Mouse (Mus musculus) myocyte (in vitro differentiated cells): ENCODE measurements at regions not wholly inside any gene's neighbourhood (a gene's known extent, or its start where the extent isn't known, plus 50 kb on each side); places are given as distances from the start of the nearest gene placed in this dataset.

Experiments
- H3K27me3 ChIP-seq: one replicate; pipeline ENCODE4 v1.6.1; 2011; ENCODE audit not compliant: control insufficient read depth, insufficient read depth, insufficient read length
- H3K36me3 ChIP-seq: one replicate; pipeline ENCODE4 v1.6.1; 2011; ENCODE audit not compliant: control insufficient read depth, insufficient read depth
- H3K4me2 ChIP-seq: one replicate; pipeline ENCODE4 v1.6.1; 2011; ENCODE audit warnings: low read depth, control low read depth
- H3K4me3 ChIP-seq: one replicate; pipeline ENCODE4 v1.5.1; 2011; ENCODE audit warnings: mild to moderate bottlenecking, control low read depth, moderate library complexity
- H3K79me2 ChIP-seq: one replicate; pipeline ENCODE4 v1.6.1; 2011; ENCODE audit not compliant: control insufficient read depth, insufficient read depth
- H3ac ChIP-seq: one replicate; pipeline ENCODE4 v1.6.1; 2011; ENCODE audit not compliant: control insufficient read depth, insufficient read length
- CEBPB ChIP-seq: IDR thresholded peaks from 2 replicates; pipeline ENCODE4 v1.6.1; 2011; ENCODE audit warnings: mild to moderate bottlenecking, moderate library complexity; ENCODE audit not compliant: poor library complexity, insufficient read depth, severe bottlenecking
- E2F4 ChIP-seq: IDR thresholded peaks from one replicate; pipeline ENCODE4 v1.6.1; 2011; ENCODE audit warnings: mild to moderate bottlenecking, control low read depth, moderate library complexity; ENCODE audit not compliant: insufficient read depth
- MAX ChIP-seq: IDR thresholded peaks from one replicate; pipeline ENCODE4 v1.6.1; 2011; ENCODE audit warnings: low read depth, mild to moderate bottlenecking, control low read depth
- MYOD1 ChIP-seq, 3 experiments: IDR thresholded peaks; one replicate each; pipeline ENCODE4 v1.6.1; 2011; ENCODE audit warnings: control low read depth in 2 of 3, low read depth in 2 of 3, mild to moderate bottlenecking in 2 of 3, moderate library complexity in 1 of 3; ENCODE audit not compliant: insufficient read length in 2 of 3, control insufficient read depth in 1 of 3
- MYOG ChIP-seq, 3 experiments: IDR thresholded peaks; one replicate each; pipeline ENCODE4 v1.6.1; 2011; ENCODE audit warnings: control low read depth in 2 of 3, low read depth in 2 of 3, mild to moderate bottlenecking in 2 of 3; ENCODE audit not compliant: insufficient read length in 2 of 3, control insufficient read depth in 1 of 3, insufficient read depth in 1 of 3
- POLR2A ChIP-seq: IDR thresholded peaks from one replicate; pipeline ENCODE4 v1.6.1; 2011; ENCODE audit warnings: low read depth, mild to moderate bottlenecking, control low read depth, moderate library complexity; ENCODE audit not compliant: insufficient read length
- POLR2AphosphoS2 ChIP-seq: IDR thresholded peaks from one replicate; pipeline ENCODE4 v1.6.1; 2011; ENCODE audit warnings: low read depth, control low read depth; ENCODE audit not compliant: insufficient read length
- REST ChIP-seq: IDR thresholded peaks from one replicate; pipeline ENCODE4 v1.6.1; 2011; ENCODE audit warnings: mild to moderate bottlenecking, control low read depth, moderate library complexity; ENCODE audit not compliant: insufficient read depth, insufficient read length
- SRF ChIP-seq: IDR thresholded peaks from one replicate; pipeline ENCODE4 v1.6.1; 2011; ENCODE audit warnings: low read depth; ENCODE audit not compliant: control insufficient read depth, insufficient read length
- TCF12 ChIP-seq: IDR thresholded peaks from one replicate; pipeline ENCODE4 v1.6.1; 2011; ENCODE audit warnings: mild to moderate bottlenecking, control low read depth; ENCODE audit not compliant: poor library complexity, insufficient read depth, severe bottlenecking
- TCF3 ChIP-seq: IDR thresholded peaks from one replicate; pipeline ENCODE4 v1.6.1; 2011; ENCODE audit warnings: low read depth, control low read depth; ENCODE audit not compliant: insufficient read length
- USF1 ChIP-seq: IDR thresholded peaks from one replicate; pipeline ENCODE4 v1.6.1; 2011; ENCODE audit warnings: low read depth, mild to moderate bottlenecking, control low read depth, moderate library complexity

DNA sequence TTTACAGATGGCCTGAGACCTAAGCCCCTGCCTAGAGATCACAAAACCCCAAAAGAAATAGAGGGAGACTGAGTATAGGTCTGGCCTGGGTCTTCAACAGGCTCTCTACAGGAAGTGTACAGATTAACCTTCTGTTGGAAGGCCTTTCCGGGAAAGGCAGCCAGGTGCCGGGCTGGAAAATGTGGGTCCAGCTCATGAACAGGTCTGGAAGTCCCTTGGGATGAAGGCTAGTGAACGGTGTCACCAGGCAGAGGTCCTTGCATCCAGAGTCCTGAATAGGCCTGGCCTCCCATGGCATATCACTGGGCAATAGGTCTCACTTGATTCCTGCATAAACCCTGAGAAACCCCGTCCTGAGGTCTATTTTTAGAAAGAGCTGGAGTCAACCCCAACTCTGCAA, 140.1 kb downstream of the Chst1 start:
- no peak for TF ChIP-seq MYOD1 (IDR thresholded peaks at IDR 0.05; ENCODE audit: control insufficient read depth in 1 of 3, insufficient read length in 2 of 3, low read depth in 2 of 3)
- TF ChIP-seq SRF, result no peak
- no peak for TF ChIP-seq TCF12
- TF ChIP-seq USF1, result no peak
- no peak for TF ChIP-seq MYOG (IDR thresholded peaks at IDR 0.05; ENCODE audit: control insufficient read depth in 1 of 3, insufficient read depth in 1 of 3, insufficient read length in 2 of 3, low read depth in 2 of 3)
- H3K27me3 ChIP-seq, result no peaks in the 10 kb centered on the region
- no peak overlapping the region for H3K4me2 ChIP-seq
- H3ac ChIP-seq, result no peak overlapping the region
- no peak overlapping the region for H3K4me3 ChIP-seq
- peaks cover 11% of the 10 kb centered on the region for H3K79me2 ChIP-seq
- H3K36me3 ChIP-seq, result no peaks in the 10 kb centered on the region

DNA sequence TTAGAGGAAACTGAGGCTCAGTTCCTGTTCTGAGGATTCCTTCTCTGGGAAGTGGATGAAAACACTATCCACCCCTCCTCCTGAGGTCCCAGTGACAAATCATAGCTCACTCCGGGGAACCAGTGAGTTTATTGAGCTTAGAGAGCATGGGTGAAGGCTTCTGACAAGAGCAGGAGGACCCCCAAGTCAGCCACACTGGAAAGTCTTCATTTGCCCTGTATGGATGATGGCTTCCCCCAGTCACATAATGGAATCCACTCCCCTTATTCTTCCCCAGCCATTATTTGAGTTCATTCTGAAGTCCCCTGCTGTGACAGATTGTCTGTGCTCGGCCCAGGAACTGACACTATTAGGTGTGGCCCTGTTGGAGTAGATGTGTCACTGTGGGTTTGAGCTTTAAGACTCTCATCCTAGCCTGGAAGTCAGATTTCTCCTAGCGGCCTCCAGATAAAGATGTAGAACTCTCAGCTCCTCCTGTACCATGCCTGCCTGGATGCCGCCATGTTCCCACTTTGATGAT, 141.3 kb downstream of the Chst1 start:
- Histone ChIP-seq H3K36me3 (no peaks in the 10 kb centered on the region), H3K4me3 (no peak overlapping the region), H3ac (no peak overlapping the region), H3K79me2 (peaks cover 11% of the 10 kb centered on the region), H3K4me2 (no peak overlapping the region), H3K27me3 (no peaks in the 10 kb centered on the region)
- no peak for TF ChIP-seq MYOD1 (IDR thresholded peaks at IDR 0.05; ENCODE audit: control insufficient read depth in 1 of 3, insufficient read length in 2 of 3, low read depth in 2 of 3)
- no peak for TF ChIP-seq TCF12
- TF ChIP-seq REST, result no peak
- TF ChIP-seq CEBPB, result no peak
- no peak for TF ChIP-seq SRF
- no peak for TF ChIP-seq MYOG (IDR thresholded peaks at IDR 0.05; ENCODE audit: control insufficient read depth in 1 of 3, insufficient read depth in 1 of 3, insufficient read length in 2 of 3, low read depth in 2 of 3)
- TF ChIP-seq E2F4, result no peak
- TF ChIP-seq POLR2AphosphoS2, result no peak
- no peak for TF ChIP-seq POLR2A

DNA sequence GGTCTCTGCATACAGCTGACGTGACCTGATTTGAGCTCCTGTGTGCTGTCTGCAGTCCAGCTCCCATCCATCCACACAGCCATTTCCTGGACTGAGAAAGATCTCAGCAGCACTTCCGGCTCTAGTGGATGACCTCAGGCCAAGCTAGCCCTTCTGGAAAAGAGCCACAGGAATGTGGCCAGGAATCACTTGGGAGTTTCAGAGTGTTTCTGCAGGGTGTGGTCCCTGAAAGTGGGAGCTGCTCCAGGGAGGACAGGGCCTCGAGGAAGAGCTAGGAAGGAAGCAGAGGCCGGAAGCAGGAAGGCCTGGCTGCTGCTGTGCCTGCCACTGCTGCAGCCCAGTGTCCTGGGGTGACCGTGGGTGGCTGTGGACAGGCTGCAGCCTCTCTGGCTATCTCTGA, 142.5 kb downstream of the Chst1 start:
- peak overlapping the region; percentile 21 for H3K4me3 ChIP-seq
- TF ChIP-seq POLR2AphosphoS2 (peak; percentile 72), SRF (no peak), MAX (no peak), USF1 (no peak), POLR2A (peak; percentile 87)
- H3K27me3 ChIP-seq, result no peaks in the 10 kb centered on the region
- H3K4me2 ChIP-seq, result peak overlapping the region; percentile 76
- peaks cover 11% of the 10 kb centered on the region for H3K79me2 ChIP-seq
- H3ac ChIP-seq, result no peak overlapping the region
- no peaks in the 10 kb centered on the region for H3K36me3 ChIP-seq

DNA sequence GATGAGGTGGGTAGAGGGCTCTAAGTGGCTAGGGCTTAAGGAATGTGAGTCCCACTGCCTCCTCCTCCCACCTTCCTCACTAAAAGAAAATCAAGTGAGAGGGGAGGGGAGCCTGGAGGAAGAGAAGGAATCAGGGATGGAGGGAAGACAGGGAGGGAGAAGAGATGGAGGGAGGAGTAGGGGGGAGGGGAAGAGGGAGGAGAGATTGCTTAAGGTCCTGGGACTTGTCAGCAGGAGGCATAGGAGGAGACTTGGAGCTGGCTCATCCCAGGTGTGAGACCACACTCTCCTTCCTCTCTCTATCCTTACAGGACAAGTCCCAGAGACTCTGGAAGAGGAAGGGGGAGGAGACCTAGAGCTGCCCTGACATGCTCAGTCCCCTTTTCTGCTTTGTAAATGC, 143.2 kb downstream of the Chst1 start:
- TF ChIP-seq TCF12 (no peak), E2F4 (no peak), REST (no peak), CEBPB (peak; percentile 69)
- H3ac ChIP-seq, result no peak overlapping the region
- H3K4me2 ChIP-seq, result peak overlapping the region; percentile 76
- peak overlapping the region; percentile 21 for H3K4me3 ChIP-seq
- H3K79me2 ChIP-seq, result peaks cover 11% of the 10 kb centered on the region
- no peaks in the 10 kb centered on the region for H3K36me3 ChIP-seq
- H3K27me3 ChIP-seq, result no peaks in the 10 kb centered on the region

DNA sequence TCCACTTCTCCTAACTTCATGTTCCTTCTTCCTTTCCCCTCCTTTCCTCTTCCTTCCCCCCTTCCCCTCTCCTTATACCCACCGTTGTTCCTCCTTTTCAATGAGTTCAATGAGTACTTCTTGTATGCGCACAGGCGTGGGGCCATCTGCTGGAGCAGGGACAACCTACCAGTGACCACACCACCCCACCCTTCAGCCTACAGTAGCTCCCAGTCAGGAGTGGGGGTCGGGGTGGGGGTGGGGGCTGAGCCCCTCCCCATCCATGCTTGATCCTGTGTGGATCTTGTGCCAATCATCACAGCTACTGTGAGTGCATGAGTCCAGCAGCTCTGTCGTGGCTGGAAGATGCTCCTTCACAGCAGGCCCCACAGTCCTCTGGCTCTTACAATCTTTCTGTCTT, 143.6 kb downstream of the Chst1 start:
- Histone ChIP-seq H3K79me2 (peaks cover 11% of the 10 kb centered on the region), H3K36me3 (no peaks in the 10 kb centered on the region), H3K4me3 (peak overlapping the region; percentile 21), H3K4me2 (peak overlapping the region; percentile 76), H3K27me3 (no peaks in the 10 kb centered on the region), H3ac (no peak overlapping the region)
- no peak for TF ChIP-seq MYOG (IDR thresholded peaks at IDR 0.05; ENCODE audit: control insufficient read depth in 1 of 3, insufficient read depth in 1 of 3, insufficient read length in 2 of 3, low read depth in 2 of 3)
- TF ChIP-seq TCF3, result no peak
- no peak for TF ChIP-seq POLR2AphosphoS2

DNA sequence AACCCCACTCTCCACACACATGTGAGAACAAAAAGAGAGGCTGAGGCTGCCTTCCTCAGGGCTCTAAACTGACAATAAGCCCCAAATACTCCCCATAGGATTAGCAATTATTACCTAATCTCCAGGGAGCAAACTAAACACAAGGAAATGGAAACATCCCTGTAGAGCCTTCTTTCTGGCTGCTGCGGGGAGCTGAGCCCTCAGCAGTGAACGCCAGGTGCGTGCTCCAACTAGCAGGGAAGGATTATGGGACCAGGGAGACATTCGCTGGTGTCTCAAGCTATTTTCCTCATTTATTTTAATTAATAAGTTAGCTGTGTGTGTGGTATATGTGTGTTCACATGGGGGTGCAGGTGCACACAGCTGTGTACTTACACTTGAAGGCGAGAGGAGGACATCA, 144.4 kb downstream of the Chst1 start:
- no peaks in the 10 kb centered on the region for H3K36me3 ChIP-seq
- H3ac ChIP-seq, result no peak overlapping the region
- peak overlapping the region; percentile 76 for H3K4me2 ChIP-seq
- peak overlapping the region; percentile 21 for H3K4me3 ChIP-seq
- peaks cover 11% of the 10 kb centered on the region for H3K79me2 ChIP-seq
- H3K27me3 ChIP-seq, result no peaks in the 10 kb centered on the region
- no peak for TF ChIP-seq MAX
- TF ChIP-seq E2F4, result no peak
- no peak for TF ChIP-seq SRF
- TF ChIP-seq MYOG (IDR thresholded peaks at IDR 0.05; ENCODE audit: control insufficient read depth in 1 of 3, insufficient read depth in 1 of 3, insufficient read length in 2 of 3, low read depth in 2 of 3), result no peak
